Mouse (Mus musculus): ENCODE results near the gene Cxcr4. TPM values are rescaled to one million over a fixed set of nuclear protein-coding genes. Genes with fewer than 3 reads are reported as not detected.

The Cxcr4 gene
- polyA plus RNA-seq, 1 experiment = 1,143 TPM

DNA sequence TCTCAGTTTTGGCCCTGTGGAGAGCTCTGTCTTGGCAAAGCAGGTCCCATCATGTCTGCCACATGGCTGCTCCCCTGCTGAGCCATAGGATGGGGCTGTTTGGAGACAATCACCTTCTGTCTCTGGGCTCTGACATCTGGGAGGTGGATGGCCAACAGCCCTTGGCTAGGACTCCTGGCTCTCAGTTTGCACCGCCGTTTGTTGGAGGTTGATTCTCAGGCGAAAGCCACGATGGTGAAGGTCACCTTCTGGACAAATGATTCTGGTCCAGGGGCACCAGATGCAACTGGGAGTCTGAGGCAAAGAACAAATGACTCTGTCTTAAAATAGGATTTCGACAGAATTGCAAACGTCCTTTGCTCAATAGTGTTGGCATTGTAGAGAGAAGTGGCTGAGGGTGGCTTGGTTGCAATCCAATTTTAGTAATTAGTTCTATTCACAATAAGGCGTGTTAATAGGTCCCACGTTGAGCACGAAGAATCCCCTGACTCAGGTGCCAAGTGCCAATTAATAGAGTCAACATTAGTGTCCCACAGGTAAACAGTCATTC is 30.7 kb downstream of the Cxcr4 start:
- 87% methylated on average over 9 of the region's 9 CpGs for WGBS
- Histone ChIP-seq H3K27ac (ENCODE audit: control insufficient read depth, insufficient read depth, low read length) (no peak overlapping the region), H3K36me3 (ENCODE audit: control insufficient read depth, insufficient read depth, low read length) (no peaks in the 10 kb centered on the region), H3K4me1 (replicated peaks; ENCODE audit: control insufficient read depth, insufficient read depth, low read length) (peaks cover 13% of the 10 kb centered on the region), H3K27me3 (ENCODE audit: control insufficient read depth, insufficient read depth, low read length) (no peaks in the 10 kb centered on the region), H3K4me3 (ENCODE audit: control insufficient read depth, insufficient read depth, low read length) (no peak overlapping the region)
- no peak for TF ChIP-seq POLR2A (IDR thresholded peaks at IDR 0.05; ENCODE audit: control insufficient read depth, extremely low read depth, insufficient read depth, low read length, poor library complexity)
- DNase-seq = no peak

DNA sequence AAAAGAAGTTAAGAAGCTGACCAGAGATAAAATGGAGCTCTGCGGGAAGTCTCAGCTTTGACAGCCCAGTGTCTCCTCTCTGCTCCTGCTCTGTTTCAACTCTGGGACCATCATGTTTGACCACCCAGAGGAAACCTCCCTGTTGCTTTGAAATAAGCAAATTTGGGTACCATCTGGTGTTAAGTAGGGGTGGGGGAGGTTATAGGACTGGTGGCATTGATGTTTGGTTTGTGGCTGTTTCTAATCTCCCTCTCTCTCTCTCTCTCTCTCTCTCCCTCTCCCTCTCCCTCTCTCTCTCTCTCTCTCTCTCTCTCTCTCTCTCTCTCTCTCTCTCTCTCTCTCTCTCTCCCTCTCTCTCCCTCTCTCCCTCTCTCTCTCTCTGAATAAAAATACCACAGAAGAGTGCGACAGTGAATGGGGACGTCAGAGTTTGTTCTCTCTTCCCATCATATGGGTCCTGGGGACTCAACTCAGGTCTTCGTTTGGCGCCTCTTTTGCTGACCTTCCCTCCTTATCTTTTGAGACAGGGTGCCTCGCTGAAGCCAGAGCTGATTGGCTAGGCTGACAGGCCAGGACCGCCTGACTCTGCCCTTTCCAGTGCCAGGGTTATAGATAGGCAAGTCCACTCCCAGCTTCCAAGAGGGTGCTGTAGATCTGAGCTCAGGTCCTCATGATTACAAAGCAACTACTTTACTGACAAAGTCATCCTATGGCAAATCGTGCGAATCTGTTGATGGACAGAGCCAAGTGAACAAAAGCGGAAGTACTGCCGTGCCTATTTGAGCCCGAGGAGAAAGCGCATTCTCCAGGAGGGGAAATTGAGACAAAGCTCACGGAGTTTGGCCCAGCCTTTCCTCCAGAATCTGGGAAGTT is 31.4 kb downstream of the Cxcr4 start:
- Histone ChIP-seq H3K36me3 (ENCODE audit: control insufficient read depth, insufficient read depth, low read length) (no peaks in the 10 kb centered on the region), H3K4me1 (replicated peaks; ENCODE audit: control insufficient read depth, insufficient read depth, low read length) (peaks cover 8% of the 10 kb centered on the region), H3K4me3 (ENCODE audit: control insufficient read depth, insufficient read depth, low read length) (no peak overlapping the region), H3K27ac (ENCODE audit: control insufficient read depth, insufficient read depth, low read length) (no peak overlapping the region), H3K27me3 (ENCODE audit: control insufficient read depth, insufficient read depth, low read length) (no peaks in the 10 kb centered on the region)
- WGBS = 61% methylated on average over 14 of the region's 14 CpGs
- no peak for DNase-seq
- TF ChIP-seq POLR2A (IDR thresholded peaks at IDR 0.05; ENCODE audit: control insufficient read depth, extremely low read depth, insufficient read depth, low read length, poor library complexity) = no peak
- TF ChIP-seq CTCF (IDR thresholded peaks at IDR 0.05; ENCODE audit: borderline replicate concordance, control insufficient read depth, extremely low read depth, insufficient read depth, low read length, poor library complexity) = no peak

DNA sequence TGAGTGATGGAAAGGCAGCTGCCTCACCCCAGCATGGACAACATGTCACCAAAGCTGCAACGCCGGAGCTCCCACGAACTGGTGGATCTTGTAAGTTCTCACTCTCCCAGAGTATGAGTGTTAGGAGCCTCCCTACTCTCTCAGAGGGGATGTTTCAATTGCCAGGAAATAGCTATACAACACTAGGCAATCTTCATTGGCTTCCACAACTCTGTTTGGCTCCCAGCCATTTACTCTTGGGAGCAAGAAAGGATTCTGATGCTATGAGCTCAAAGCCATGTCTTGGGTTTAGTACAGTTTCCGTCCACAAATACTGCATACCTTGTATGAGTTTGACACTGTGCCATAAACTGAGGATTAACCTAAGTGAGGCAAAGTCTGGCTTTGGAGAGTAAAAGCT is 34.1 kb downstream of the Cxcr4 start:
- no peaks in the 10 kb centered on the region for H3K36me3 ChIP-seq (ENCODE audit: control insufficient read depth, insufficient read depth, low read length)
- no peak overlapping the region for H3K27ac ChIP-seq (ENCODE audit: control insufficient read depth, insufficient read depth, low read length)
- no peak for DNase-seq
- WGBS = 92% methylated on average over 4 of the region's 4 CpGs
- no peak overlapping the region for H3K4me3 ChIP-seq (ENCODE audit: control insufficient read depth, insufficient read depth, low read length)
- no peaks in the 10 kb centered on the region for H3K27me3 ChIP-seq (ENCODE audit: control insufficient read depth, insufficient read depth, low read length)
- TF ChIP-seq POLR2A (IDR thresholded peaks at IDR 0.05; ENCODE audit: control insufficient read depth, extremely low read depth, insufficient read depth, low read length, poor library complexity) (no peak), CTCF (IDR thresholded peaks at IDR 0.05; ENCODE audit: borderline replicate concordance, control insufficient read depth, extremely low read depth, insufficient read depth, low read length, poor library complexity) (no peak)
- peaks cover 8% of the 10 kb centered on the region for H3K4me1 ChIP-seq (replicated peaks; ENCODE audit: control insufficient read depth, insufficient read depth, low read length)

DNA sequence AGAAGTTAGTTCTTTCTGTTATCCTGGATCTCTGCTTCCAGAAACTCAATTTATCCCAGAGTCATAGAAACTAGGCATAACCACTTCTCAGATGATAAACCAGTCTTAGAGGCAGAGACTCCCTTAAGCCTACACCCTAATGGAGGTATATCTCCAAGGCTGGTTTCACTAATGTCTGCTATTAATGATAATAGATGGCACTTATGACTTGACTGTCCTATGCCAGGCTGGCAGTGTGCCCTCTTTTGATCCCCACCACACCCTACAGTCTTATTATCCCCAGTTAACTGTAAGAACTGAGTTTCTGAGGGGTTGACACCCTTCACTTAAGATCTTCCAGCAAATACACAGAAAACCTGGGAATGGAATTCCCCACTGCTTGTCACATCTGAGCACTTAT is 39.5 kb downstream of the Cxcr4 start:
- H3K4me3 ChIP-seq (ENCODE audit: control insufficient read depth, insufficient read depth, low read length) = no peak overlapping the region
- no peak for TF ChIP-seq CTCF (IDR thresholded peaks at IDR 0.05; ENCODE audit: borderline replicate concordance, control insufficient read depth, extremely low read depth, insufficient read depth, low read length, poor library complexity)
- no peak for TF ChIP-seq POLR2A (IDR thresholded peaks at IDR 0.05; ENCODE audit: control insufficient read depth, extremely low read depth, insufficient read depth, low read length, poor library complexity)
- no peaks in the 10 kb centered on the region for H3K27me3 ChIP-seq (ENCODE audit: control insufficient read depth, insufficient read depth, low read length)
- DNase-seq = no peak
- no peaks in the 10 kb centered on the region for H3K36me3 ChIP-seq (ENCODE audit: control insufficient read depth, insufficient read depth, low read length)
- H3K4me1 ChIP-seq (replicated peaks; ENCODE audit: control insufficient read depth, insufficient read depth, low read length) = peaks cover 14% of the 10 kb centered on the region
- no peak overlapping the region for H3K27ac ChIP-seq (ENCODE audit: control insufficient read depth, insufficient read depth, low read length)

DNA sequence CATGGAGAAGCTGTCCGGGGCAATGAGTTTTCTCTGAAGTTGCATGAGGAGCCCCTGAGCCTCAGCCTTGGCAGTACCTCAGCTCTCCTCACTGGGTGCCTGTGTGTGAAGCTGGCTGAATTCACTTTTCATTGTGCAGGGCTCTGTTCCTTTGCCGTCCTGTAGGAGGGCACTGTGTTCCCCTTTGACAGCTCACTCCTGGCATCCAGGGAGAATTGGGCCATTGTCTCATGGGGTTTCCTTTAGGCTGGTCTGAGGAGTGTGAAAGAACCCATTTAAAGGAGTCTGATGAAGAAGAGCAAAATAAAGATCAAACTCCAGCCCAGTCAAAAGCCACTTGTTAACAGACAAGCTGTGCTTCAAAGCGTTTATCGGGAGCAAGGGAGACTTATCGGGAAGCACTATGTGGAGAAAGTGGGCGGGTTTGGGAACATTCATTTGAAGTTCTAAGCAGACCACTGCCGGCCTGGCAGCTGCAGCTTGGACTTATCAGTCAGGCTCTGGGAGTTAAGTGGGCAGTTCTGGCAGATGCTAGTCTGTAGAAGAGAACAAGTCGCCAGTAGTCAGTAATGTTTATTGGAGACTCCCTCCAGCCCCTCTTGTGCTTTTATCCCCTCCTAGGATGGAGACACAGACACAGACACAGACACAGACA is 40.2 kb downstream of the Cxcr4 start:
- Histone ChIP-seq H3K4me1 (replicated peaks; ENCODE audit: control insufficient read depth, insufficient read depth, low read length) (peaks cover 14% of the 10 kb centered on the region), H3K36me3 (ENCODE audit: control insufficient read depth, insufficient read depth, low read length) (no peaks in the 10 kb centered on the region), H3K27ac (ENCODE audit: control insufficient read depth, insufficient read depth, low read length) (no peak overlapping the region), H3K4me3 (ENCODE audit: control insufficient read depth, insufficient read depth, low read length) (no peak overlapping the region), H3K27me3 (ENCODE audit: control insufficient read depth, insufficient read depth, low read length) (no peaks in the 10 kb centered on the region)
- 94% methylated on average over 8 of the region's 8 CpGs for WGBS
- DNase-seq = no peak
- TF ChIP-seq CTCF (IDR thresholded peaks at IDR 0.05; ENCODE audit: borderline replicate concordance, control insufficient read depth, extremely low read depth, insufficient read depth, low read length, poor library complexity) (no peak), POLR2A (IDR thresholded peaks at IDR 0.05; ENCODE audit: control insufficient read depth, extremely low read depth, insufficient read depth, low read length, poor library complexity) (no peak)

DNA sequence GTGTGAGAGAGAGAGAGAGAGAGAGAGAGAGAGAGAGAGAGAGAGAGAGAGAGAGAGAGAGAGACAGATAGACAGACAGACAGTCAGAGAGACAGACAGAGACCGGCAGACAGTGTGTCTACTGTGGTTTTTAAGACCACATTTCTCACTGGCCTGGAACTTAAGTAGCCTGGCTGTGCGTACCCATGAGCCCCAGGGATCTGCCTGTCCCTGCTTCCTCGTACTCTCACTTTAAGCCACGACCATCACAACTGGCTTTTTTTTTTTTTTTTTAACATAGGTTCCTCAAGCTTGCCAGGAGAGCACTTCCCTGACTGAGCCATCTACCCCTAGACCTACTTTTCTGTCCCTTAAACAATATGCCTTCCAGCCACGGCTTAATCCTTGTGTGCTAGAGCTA is 42.7 kb downstream of the Cxcr4 start:
- TF ChIP-seq POLR2A (IDR thresholded peaks at IDR 0.05; ENCODE audit: control insufficient read depth, extremely low read depth, insufficient read depth, low read length, poor library complexity) (no peak), CTCF (IDR thresholded peaks at IDR 0.05; ENCODE audit: borderline replicate concordance, control insufficient read depth, extremely low read depth, insufficient read depth, low read length, poor library complexity) (no peak)
- no peak overlapping the region for H3K4me3 ChIP-seq (ENCODE audit: control insufficient read depth, insufficient read depth, low read length)
- no peak overlapping the region for H3K27ac ChIP-seq (ENCODE audit: control insufficient read depth, insufficient read depth, low read length)
- DNase-seq = no peak
- peaks cover 18% of the 10 kb centered on the region for H3K4me1 ChIP-seq (replicated peaks; ENCODE audit: control insufficient read depth, insufficient read depth, low read length)
- H3K36me3 ChIP-seq (ENCODE audit: control insufficient read depth, insufficient read depth, low read length) = no peaks in the 10 kb centered on the region
- 17% methylated on average over 5 of the region's 5 CpGs for WGBS
- H3K27me3 ChIP-seq (ENCODE audit: control insufficient read depth, insufficient read depth, low read length) = no peaks in the 10 kb centered on the region

Data from thymus, adult 2 months (tissue).